Mouse (Mus musculus) kidney, adult 9 months (tissue): ENCODE measurements around the gene Wls.

Experiments used
- DNase-seq: peaks from one replicate; pipeline ENCODE4 v3.0.0; 2022

Wls gene

DNA sequence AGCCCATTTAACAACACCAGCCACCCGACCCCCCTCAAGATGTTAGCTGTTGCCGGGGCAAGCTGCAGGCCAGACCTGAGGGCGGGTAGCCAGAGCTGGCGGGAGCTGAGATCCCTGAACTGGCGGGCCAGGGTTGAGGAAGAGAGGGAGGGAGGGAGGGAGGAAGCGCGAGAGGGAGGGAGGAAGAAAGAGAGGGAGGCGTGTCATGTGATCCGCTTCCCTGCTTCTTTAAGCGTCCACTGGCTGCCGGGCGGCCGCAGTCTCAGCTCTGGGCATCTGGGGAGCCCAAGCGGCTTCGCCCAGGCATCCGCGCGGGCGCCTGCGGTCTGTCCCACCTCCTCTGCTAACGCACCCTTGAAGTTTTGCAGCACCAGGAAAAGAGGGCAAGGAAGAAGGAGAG, at the start of gene Wls:
Wls (plus strand) TSS at position 192 of the 400 bp plus-strand sequence.
- DNase-seq = peak; percentile 84

DNA sequence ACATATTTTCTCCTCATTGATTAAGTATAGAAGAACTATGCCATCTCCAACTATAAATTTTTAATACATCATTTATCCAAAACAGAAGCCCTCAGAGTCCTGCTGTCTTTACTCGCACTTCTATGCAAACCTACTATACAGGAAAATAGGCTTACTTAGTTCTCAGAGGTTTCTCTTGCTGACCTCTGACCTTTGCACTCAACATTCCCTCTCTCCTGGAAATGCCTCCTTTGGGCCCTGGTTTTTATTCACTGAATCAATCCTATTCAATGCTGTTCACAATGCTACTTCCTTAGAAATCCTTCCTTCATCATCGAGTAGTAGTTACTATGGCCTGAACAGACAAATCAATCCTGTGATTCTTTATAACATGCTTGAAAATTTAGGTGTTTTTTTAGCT, 49.7 kb upstream of the Wls start:
- no peak for DNase-seq

DNA sequence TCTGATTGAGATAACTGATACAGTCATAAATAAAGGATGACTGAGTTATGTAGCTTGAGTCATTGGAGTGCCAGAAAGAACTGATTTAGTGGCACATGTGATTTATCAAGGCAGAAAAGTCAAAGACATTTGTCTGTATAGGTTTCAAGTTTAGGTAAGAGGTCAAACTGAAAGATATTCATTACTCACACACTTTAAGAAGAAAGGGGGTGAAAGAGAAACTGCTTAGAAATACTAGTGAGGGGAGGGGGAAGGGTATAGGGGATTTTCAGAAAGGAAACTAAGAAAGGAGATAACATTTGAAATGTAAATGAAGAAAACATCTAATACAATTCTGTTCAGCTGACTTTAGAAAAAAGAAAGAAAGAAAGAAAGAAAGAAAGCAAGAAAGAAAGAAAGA, 7.9 kb upstream of the Wls start:
- DNase-seq = no peak

DNA sequence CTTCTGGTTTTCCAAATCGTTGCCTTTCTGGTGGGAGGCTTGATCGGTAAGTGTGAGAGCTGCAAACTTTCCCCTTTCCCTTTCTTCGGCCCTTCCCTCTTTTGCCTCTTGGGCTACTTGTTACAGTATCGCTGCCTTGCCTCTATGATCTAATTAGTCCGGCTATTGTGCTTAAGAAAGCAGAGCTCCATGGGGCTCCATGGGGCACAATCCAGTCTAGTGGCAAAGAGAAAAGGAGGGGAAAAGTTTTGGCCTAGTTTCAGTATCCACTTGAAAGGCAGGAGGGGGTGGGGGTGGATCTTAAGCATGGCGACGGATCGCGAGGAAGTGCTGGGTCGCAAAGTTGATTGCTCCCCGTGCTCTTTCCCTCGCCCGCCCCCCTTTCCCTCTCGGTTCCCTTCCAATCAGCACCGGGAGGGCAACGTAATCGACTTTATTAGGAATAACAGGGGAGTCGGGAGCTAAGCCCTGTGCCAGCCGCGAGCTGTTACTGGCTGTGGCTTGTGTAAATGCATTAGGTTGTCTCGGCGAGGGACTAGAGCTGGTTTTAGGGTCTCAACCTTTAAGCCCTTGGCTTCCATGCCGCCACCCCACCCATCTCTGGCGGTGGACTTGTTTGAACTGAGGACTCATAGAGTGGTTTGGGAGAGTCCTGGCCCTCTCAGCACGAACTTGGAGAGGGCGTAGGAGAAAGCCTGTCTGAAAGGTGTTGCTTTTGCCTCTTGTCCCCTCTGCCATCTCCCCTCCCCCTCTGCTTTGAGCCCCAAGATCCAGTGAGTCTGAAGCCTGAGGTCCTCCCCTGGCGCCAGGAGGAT, 737 bp downstream of the Wls start:
- DNase-seq = peak; percentile 72

DNA sequence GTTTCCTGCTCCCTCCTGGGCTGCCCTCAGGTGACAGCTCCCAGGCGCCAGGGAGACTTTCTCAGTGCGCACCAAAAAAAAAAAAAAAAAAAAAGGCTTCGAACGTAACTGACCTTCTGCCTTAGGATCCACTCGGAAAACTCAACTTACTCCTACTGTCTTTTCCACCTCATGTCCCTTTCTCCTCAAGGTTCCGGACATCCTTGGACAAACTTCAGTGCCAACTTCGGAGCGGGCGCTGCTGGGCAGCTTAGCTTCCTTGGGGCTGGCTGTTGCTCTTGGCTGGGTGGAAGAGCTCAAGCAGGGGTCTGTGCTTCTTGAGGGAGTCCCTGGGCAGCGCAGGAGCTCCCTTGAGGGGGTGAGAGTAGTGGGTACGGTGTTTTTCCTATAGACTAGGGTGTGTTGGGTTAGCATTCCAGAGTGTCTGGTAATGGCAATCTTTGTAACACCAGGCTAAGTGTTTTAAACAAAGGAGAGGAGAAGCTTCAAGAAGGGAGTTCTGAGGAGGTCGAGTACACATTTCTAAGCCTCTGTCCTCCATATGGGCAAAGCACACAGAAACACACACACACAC, 1.4 kb downstream of the Wls start:
- DNase-seq = peak; percentile 37

DNA sequence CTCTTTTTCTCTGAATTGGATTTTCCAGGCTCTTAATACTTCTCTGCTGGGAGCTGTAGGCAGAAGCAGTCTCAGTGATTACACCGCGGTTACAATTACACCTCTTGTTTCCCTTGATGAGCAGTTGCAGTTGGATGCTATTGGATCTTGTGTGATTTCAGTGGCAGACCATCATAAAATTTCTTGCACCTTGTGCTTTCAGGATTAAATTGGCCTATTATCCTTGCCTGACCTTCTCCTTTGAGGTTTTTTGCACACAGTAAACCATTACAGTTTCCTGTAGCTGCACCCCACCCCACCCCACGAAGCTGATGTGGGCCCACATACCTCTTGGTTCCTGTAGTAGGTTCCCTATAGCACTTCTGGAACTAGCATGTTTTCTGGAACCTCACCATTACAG, 2.0 kb downstream of the Wls start:
- no peak for DNase-seq

DNA sequence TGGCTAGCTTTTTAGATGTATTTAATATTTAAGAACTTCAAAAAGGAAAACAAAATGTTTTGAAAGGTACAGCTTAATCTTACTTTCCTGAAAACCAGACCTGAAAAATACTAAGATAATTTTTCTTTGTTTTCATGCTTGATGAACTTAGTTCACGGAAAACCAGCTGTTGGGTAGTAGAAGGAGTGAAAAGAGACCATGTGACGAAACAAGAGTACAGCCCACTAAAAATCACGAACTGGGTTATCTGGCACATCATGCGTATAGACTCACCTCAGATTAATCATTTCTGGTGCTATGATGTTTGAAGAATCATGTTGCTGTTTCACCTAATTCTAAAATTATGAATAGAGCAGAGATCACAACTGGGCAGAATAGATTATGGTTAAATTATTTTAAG, 3.7 kb downstream of the Wls start:
- no peak for DNase-seq

DNA sequence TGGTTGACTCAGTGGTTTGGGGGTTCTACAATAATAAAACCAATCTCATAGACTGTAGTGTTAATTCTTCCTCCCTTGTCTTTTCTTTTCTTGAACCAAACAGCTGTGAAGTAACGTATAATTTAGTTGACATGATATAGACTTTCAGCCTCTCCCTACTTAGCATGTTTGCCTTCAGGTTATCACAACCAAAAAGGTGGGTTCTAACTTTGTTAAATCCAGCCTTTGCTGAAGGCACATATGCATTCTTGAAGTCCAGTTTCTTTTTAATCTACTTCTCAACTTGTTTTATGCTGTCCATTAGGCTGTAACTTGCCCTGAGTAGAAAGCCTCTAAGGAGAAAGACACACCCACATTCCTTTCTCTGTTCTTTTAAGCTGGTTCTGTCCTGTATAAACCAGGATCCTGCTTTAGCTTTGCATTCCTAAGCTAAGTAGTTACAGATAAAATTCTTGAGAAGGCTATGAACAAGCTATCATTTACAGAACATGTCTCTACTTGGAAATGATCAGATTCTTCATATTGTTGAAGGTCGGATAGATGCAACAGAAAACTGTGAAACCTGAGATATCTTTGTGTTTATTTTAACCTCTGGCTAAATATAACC, 8.0 kb downstream of the Wls start:
- DNase-seq = peak; percentile 71

DNA sequence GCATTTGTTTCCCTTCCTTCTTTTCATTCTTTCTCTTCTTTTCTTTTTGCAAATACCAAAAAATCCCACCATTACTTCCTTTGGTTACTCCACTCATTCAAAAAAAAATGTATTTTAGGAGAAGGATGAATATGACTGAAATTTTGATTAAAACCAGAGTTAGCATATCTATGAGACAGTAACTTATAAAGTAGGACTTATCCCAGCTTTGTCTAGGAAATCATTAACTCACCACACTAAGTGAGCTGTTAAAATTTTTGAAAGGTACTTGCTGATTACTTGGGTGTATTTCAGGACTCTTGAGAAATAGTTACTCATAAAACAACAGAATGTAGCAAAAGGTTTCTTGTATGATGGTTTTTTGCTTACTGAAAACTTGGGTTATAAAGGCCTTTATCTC, 8.7 kb downstream of the Wls start:
- peak; percentile 75 for DNase-seq

DNA sequence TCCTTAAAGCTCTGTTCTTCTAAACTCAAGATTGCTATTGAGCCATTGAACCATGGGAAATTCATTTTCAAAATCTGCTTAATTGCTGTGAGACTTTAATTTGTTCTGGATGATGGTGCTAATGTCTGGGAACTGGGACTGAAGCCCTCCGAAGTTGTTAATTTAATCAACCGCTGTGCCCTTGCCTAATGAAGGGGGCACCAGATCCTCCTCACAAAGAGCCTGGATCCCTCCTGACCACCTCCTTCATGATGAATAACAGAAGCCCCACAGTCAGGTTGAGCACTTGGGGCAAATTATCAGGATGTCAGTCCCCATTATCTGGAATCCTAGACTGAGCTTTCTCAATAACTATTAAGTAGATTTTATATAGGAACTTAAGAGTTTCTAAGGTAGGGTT, 12.0 kb downstream of the Wls start:
- DNase-seq = no peak

DNA sequence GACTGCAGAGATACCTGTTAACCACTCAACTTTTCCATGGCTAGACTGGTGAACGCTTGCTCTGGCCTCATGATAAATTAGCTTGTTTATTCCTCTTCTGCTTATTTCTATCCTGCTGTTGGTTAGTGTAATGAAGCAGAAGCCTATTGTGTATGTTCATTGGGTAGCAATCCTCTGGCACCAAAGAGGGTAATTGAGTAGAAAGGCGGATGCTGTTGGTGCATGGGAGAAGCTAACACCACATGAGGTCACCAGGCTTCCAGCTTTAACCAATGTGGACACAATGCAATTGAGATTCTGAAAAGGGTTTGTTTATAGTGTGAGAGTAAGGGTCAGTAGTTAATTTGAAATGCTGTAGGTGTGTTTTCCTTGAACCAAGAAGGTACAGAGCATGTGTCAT, 12.5 kb downstream of the Wls start:
- no peak for DNase-seq

DNA sequence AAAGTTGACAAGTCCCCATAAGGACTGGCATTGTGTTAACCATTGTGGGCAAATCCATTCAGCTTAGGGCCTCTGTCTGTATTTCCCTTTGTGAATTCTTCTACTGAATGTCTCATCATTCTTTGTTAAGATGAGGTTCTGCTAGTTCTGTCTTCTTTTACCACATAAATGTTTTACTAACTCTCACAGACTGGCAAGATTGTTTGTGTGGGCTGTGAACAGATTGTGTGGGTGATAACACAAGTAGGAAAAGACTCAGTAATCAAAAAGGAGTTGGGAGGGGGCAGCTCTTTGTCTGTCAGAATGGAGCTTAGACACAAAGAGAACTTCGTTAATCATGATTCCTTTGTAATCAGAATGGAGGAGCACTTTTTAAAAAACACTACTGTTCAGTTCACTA, 17.6 kb downstream of the Wls start:
- no peak for DNase-seq

DNA sequence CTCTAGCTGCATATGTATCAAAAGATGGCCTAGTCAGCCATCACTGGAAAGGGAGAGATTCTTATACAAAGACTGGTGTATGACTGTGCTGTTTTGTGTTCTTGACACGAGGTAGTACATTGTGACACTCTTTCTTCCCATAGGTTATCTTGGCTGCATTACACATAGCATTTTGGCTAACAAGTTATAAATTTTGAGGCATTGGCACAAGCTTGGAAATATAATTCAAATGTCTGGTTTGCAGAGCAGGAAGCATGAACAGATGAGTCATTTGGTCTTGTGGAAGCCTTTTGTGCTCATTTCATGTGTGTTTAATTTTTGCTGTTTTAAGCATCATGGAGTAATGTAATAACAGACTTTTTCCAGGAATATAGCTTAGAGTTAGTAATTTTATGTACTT, 26.2 kb downstream of the Wls start:
- DNase-seq = no peak

DNA sequence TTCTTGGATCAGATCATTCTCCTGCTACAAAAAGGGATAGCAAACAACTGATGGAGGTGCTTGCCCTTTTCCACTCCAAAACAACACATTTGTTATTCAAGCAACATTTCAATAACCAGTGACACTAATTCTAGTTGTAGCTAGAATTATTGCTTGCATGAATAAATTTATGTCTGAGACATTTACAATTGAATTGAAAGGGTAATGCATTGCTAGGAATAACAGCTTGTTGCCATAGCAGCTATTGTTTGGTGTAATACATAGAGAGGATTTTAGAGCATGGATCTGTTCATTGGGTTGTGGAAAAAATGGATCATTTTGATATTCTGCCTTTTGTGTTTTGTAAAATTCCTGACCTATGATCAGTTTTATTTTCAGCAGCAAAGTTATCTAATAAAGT, 39.5 kb downstream of the Wls start:
- DNase-seq = no peak

DNA sequence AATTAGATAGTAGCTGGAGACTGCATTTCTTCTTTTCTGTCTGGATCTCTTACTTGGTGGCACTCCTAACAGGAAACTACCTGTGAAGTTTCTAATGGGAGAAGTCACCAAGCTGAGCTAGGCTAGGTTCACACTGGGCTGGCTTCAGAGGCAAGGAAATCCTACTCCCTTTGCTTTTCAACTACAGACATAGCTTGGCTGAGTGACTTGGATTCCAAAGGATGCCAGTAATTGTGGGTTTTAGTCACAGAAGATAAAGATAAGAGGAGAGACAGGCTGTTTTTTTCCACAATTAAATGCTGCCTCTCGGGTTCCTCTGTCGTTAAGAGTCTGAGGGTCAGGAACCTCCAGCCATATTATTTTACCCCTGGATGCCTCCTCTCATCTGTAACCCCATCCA, 43.9 kb downstream of the Wls start:
- no peak for DNase-seq

DNA sequence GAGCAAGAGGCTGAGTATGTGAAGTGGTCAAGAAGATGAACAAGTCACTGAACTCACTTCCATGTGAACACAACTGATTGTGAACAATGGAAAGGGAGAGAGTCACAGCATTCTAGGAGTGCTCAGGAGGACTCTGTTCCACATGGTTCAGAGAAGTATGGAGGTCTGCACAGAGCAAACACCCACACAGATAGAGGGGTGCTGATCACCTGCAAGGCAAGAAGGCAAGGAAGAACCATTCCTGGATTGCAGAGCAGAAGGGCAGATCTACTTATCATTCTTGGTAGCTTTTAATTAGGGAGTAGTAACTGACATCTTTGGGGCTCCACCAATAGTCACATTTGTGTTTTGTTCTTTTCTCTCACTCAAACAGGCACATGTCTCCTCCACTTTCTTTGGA, 45.3 kb downstream of the Wls start:
- no peak for DNase-seq

DNA sequence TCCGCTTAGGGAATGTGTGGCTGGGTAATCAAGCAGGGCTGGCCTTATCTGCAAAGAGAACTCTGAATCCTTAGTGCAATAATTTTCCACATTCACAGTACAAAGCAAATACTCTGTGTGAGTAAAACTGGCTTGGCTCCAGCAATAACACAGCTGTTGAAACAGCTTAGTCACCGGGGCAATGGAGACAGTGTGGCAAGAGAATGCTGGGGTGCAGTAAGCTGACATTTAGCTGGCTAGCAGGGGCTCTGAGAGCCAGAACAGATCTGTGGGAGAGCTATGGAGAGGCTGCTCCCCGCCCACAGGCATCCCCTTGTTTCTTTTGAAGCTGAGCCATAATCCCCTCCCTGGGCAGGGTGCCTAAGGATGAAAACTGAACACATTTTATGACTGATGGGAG, 45.8 kb downstream of the Wls start:
- DNase-seq = peak; percentile 71

DNA sequence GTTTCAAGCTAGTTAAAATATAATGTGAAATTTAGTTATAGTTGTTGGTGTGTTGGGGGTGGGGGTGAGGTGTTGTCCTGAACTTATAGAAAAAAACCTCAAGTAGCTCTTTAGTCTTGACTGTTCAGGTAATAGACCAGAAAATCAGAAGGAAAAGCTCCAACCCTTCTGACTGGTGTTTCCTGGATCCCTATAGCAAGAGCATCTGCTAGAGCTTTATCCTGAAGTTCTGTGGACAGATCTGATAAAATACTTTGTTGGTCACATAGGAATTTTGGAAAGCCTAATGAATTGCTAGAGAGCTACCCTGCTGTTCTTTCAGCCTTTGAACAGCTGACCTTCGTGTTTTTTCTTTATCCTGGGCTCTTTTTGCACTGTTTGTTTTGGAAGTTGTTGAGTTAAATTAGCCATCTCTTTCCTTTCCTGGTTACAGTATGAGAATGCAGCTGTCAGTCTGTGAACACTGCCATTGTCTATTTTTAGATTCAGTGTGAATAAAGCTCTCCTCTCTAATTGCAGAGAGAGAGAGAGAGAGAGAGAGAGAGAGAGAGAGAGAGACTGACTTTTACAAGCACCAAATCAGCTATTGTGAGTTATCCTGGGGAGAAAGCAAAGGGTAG, 46.4 kb downstream of the Wls start:
- no peak for DNase-seq

DNA sequence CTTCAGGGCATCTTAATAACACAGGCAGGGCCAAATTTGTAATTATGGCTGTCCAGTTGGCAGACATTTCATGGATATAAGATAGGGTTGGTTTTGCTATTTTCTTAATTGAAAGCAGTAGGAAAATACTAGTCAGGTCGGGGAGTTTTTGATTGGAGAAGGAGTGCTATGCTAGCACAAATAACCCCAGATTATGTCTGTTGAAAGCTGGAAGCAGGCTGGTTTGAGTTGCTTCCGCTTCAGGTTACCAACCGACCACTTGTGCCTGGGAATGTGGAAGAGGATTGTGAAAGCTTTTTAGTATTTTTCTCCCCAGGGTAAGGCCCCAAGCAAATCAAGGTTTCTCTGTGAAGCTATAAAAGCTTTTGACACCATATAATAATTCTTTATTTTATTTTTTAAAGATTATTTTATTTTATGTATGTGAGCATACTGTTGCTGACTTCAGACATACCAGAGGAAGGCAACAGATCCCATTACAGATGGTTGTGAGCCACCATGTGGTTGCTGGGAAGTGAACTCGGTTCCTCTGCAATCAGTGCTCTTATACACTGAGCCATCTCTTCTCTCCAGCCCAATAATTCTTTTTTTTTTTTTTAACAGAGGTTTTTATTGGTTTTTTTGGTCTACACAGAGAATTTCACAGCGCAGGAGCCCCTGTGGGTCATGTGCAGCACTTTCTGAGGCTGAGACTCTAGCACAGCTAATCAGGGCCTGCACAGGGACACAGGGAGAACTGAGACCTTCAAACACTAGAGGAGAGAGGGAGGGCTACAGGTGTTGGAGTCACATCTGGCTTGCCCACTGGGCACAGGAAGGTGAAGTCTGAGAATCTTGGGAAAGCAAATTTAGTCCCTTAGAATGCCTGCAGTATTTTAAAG, 50.9 kb downstream of the Wls start:
- DNase-seq = no peak

DNA sequence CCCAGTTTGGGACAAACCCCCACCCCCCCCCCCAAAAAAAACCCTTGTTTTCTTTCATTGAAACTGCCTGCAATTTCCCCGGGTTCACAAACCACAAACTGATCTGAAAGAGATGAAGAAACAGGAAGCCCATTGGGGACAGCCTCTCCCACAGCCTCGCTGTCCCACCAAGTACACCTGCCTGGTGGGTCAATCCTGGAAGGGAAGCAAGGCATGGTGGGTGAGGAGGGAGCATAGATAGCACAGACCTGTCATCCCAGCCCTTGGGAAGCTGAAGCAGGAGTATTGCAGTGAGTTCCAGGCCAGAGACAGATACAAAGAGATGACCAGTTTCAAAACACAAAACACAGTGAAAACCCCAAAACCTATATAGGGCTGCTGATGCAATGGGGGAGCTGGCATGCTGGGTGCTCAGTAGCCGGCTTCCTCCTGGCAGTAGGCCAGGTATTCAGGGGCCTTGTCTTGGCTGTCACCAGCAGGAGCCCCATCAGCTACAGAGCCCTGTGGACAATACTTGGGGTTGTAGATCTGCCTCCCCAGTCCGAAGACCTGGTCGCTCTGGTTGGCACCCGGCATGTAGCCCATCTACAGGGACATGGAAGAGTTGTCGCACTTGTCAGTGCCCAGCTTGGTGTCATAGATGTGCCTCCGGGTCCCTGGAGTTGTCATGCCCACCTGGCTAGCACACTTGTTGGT, 51.7 kb downstream of the Wls start:
- no peak for DNase-seq

DNA sequence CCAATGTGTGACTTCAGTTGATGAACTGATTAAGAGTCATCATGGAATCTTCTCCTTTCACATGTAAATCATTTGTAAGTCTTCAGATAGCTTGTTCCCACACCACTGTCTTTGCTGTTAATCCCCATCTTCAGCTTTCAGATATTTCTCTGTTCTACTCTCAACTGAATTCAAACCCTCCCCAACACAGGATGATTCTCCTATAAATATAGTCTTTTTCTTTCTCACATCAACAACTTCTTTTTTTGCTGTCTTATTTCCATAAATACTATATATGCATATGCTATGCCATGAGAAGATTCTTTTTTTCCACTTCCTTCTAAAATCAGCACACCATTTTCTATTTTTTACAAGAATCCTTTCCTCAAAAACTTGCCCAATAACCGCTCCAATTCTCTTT, 67.9 kb downstream of the Wls start:
- no peak for DNase-seq

DNA sequence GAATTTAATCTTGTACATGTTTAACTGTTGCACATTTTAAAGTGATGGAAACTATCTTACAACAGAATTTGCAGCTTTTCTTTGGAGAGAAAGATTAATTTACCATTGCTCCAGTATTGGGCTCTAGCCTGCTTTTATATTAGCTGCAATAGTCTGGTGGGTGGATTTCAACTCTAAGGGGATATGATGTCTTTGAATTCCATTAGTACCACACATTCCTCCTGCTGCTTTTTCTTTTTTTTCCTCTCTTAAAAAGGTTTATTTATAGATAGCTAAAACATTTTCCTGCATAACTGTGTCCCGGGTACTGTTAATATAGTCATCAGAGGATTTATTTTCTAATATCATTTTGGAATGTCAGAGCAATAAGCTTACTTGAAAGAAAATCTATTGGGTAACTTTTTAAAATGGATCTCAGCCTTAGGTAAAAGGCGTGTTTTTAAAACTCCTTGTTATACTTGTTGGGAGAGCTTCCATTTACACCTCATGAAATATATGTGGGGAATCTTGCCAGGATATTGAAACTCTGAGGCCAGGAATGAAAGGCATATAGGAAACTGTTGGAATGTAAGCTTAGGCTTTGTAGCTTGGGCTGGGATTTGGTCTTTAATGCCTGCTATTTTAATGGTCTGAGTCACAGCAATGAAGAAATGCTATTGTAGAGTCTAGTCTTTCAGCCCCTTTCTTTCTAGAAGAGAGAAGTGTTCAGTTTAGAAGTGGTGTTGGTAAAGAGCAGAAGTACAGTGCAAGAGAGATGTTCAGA, 78.0 kb downstream of the Wls start:
- no peak for DNase-seq
